Mouse (Mus musculus) adrenal gland, adult 8-10 months (tissue): ENCODE measurements around the gene Hagh. TPM values are rescaled to one million over a fixed set of nuclear protein-coding genes. Genes with fewer than 3 reads are reported as not detected.
A peak's percentile ranks its signal among the peaks of the same experiment; 100 is the strongest.

ENCODE experiments used
- DNase-seq: peaks from one replicate; pipeline ENCODE4 v3.0.0; 2022
- total RNA-seq, 4 experiments: library from RNA; stranded (reverse); gene quantifications; 2 replicates each; pipeline ENCODE4 v1.2.4; 2022

Hagh gene
- total RNA-seq: 10 to 100 TPM; 81.9 to 99.1 (median 92.7) TPM

DNA sequence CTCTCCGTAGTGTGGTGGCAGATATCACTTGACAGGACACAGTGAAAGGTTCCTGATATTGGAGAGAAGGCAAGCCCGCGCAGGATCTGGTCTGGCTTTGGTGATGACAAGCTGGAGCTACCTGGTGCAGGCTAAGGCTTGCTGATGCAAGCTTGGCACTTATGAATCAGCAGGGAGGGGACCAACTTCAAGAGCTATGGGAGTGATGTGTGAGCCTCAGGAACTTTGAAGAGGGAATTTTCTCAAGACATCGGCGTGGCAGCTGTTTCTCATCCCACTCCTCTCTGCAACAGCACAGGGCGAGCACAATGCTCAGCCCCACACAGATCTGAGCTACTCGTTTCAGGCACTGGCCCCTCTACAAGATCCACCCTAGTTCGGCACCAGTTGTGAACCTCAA, at the start of gene Hagh:
Hagh (plus strand) TSS at position 302 of the 400 bp plus-strand sequence.
- DNase-seq: no peak

DNA sequence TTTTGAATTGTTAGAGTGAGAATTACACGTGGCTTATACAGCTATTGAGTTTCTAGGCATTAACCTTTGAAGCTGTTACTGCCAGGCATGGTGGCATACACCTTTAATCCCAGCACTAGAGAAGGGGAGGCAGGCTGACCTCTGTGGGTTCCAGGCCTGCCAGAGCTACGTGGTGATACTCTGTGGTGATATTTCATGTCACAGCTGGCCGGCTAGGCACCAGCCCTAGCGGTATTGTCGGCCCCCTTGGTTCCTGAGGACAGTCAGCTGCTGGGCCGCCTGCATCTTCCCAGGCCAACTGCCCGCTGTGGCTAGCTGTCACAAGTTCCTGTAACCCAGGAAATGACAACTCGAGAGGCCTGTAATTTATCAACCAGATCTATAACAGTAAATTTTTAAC, 47.8 kb upstream of the Hagh start:
- no peak for DNase-seq

DNA sequence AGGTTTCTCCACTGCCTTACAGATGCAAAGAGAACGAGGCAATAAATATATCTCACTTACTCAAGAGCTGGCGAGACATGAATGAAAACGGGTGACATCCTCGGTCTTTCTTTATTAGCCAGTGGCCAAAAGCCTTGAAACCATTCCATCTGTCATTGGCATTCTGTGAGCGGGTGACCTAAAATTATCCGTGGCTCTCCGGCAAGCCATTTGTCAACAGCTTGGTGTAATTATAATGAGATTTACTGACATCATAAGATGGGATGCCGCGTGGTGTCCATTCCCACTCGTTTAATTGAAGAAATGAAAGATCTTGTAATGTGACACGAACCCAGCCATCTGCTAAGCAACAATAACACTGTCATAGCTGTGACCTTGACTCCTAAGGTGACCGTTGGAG, 45.2 kb upstream of the Hagh start:
- peak; percentile 41 for DNase-seq

DNA sequence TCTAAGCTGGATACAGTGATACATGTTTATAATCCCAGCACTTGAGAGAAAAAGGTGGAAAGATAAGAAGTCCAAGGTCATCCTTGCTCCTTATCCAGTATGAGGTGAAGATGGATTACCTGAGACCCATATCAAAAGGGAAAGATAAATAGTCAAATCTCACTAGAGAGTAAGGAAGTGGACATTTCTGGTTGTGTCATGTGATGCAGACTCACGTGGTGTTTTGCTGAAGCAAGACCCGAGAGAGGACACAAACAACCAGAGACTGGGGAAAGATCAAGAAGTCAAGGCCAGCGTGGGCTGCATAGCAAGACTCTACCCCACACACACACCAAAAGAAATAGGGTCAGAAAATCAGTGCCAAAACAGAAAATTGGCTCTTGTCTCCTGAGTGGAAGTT, 43.0 kb upstream of the Hagh start:
- no peak for DNase-seq

DNA sequence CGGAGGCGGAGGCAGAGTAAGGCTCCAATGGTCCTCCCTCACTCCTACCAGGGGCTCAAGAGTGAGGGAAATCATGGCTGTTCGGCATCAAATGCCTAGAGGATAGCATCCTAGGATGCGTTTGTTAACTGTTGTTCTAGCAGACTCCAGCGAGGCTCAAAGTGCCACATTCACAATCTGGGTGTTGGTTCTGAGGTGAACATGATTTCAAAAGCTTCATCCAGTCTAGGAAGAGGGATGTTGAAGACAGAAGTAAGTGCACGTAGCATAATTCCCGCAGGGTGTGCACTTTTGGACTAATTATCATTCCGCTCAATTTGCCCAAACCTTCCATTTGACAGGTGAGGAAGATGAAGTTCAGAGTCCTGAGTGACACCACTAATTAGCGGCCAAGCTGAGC, 41.7 kb upstream of the Hagh start:
- no peak for DNase-seq

DNA sequence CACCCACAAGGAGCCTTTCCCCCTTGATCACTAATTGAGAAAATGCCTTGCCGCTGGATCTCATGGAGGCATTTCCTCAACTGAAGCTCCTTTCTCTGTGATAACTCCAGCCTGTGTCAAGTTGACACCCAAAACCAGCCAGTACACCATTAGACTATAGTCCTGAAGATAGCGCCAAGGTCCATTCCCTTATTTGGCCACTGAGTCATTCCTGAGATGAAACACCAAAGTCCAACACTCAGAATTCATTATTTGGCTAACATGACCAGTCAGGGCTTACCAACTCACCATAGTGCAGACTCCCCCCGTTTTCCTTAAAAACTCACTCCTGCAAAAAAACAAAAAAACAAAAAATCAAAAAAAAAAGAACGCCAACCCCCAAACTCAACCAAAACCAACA, 40.5 kb upstream of the Hagh start:
- DNase-seq: no peak

DNA sequence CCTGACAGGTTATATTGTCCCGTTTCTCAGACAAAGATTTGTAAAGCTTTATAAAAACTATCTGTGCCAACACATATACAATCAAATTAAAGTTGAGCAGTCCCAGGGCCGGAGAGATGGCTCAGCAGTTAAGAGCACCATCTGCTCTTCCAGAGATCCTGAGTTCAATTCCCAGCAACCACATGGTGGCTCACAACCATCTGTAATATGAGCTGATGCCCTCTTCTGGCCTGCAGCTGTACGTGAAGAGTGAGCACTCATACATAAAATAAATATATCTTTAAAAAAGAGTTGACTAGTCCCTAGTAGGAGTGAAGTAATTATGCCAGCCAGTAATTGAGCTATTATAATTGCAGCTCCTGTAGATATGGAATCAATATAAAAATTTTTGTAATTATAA, 39.4 kb upstream of the Hagh start:
- no peak for DNase-seq

DNA sequence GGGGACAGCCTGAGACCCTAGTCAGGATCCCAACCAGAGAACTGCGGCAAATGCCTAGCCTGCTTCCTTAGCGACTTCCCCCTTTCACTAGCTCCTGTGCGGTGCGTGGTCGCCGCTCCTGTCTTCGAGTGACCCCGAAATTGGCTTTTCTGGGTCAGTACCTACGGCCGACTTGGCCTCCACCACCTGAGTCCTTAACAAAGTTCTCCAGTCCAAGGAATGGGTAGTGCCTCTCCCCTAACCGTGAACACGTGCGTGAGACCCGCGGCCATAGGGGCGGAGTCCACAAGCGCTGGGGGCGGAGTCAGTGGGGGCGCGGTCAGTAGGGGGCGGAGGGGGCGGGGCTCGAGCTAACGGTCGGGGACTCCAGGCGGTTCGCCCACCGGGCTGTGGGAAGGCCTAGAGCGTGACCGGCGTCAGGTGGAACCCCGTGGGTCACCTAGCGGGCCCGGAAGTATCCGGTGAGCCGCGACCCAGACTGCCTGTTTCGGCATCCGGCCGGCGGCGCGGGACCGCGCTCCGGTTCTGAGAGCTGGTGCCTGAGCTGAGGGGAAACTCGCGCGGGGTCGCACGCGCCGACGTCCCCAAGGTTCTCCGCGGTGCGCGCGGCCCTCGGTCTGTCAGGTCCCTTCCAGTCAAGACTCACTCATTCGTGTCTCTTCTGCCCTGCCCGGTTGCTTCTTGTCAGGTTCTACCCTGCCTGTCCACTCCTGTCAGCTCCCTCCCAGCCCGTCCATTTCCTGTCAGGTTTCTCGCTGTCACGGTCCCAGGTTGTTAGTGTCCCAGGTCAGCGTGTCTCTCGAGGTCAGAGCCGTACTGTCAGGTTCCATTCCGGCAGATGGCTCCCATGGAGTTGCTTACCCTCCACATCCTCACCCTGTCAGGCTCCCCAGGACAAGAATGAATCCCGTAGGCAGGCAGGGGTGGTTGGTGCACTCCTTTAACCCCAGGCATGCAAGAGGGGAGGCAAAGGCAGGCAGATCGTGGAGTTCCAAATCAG, 35.7 kb upstream of the Hagh start, which contains the start of gene Meiob:
Meiob (plus strand) TSS at position 338 of the 1,000 bp plus-strand sequence.
- DNase-seq: peak; percentile 56

DNA sequence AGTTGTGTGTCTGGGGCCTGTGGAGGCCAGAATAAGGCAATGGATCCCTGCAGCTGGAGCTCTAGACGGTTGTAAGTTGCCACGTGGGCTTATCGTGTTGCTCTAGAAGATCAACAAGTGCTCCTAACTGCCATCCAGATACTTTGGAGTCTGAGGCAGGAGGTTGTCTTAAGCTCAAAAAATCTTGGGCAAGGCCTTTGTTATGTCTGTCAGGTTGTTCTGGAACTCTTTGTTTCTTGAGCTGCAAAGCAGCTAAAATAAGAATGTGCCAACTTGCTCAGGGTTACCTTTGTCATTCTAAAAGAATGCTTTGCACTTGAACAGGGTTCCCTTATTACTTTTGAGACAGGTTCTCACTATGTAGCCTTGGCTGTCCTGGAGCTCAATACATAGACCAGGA, 28.7 kb upstream of the Hagh start:
- no peak for DNase-seq

DNA sequence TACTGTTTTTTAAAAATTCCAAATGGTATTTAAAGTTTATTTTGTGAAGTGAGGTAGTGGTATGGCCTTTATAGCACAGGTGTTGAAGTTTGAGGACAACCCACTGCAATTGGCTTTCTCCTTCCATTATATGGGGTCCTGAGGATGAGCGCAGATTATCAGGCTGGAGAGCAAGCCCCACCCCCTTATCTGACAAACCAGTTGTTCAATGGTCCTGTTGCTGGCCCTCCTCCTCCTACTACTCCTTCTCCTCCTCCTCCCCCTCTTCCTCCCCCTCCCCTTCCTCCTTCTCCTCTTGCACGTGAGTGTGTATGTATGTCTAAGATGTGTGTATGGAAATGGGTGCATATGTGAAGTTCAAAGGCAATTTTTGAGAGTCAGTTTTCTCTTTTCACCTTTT, 27.7 kb upstream of the Hagh start:
- DNase-seq: no peak

DNA sequence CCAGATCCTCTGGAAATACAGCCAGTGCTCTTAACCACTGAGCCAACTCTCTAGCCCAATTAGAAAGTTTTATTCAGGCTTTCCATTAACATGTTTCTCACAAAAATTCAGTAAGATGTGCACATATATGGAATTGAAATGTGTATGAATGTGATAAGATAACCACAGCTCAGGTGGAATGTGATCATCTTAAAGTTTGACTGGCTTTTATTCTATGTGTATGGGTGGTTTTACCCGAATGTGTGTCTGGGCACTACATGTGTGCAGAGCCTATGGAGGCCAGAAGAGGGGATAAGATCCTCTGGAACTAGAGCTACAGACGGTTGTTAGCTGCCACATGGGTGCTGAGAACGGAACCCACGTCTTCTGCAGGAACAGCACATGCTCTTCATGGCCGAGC, 24.7 kb upstream of the Hagh start:
- no peak for DNase-seq

DNA sequence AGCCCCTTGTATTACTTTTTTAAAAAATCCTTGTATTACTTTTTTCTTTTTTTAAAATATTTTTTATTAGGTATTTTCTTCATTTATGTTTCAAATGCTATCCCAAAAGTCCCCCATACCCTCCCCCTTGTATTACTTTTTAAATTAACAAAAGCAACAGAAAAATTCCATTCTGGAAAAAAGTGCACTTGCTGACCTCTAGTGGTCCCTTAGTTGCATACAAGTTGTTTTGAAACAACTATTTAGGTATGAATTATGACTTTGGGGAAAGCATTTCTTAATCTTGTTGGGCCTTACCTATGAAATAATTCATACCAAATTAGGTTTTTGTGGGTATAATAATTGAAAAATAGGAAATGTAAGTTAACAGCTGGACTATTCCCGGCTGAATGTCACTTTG, 22.4 kb upstream of the Hagh start:
- DNase-seq: no peak

DNA sequence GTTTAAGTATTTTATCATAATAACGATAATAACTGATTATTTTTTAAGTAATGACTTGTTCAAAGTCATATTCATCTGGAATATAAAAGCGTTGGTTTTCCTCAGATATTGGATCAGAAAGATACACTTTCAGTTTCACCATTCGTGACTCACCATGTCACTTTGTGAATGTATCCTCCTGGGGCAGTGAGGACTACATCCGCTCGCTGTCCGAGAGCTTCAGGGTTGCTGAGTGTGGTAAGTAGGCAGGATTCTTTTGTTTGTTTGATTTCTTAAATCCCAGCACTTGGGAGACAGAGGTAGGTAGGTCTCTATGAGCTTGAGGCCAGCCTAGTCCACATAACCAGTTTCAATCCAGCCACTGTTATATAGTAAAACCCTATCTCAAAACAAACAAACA, 21.8 kb upstream of the Hagh start:
- no peak for DNase-seq

DNA sequence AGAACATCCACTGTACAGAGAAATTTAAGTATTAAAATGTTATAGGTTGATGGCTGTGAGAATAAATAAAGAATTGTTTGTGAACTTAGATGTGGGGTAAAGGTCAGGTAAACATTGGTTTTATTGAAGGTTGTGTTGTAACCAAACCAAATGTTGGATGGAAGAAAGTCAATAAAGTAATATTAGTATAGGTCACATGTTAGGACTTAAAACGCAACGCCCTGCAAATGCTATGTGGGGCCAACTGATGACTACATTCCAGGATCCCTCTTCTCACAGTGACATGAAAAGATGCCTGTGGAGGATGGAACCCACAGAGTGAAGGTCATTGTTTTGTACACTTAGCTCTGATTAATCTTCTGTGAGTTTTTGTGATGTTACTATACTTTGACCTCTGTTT, 20.5 kb upstream of the Hagh start:
- DNase-seq: no peak

DNA sequence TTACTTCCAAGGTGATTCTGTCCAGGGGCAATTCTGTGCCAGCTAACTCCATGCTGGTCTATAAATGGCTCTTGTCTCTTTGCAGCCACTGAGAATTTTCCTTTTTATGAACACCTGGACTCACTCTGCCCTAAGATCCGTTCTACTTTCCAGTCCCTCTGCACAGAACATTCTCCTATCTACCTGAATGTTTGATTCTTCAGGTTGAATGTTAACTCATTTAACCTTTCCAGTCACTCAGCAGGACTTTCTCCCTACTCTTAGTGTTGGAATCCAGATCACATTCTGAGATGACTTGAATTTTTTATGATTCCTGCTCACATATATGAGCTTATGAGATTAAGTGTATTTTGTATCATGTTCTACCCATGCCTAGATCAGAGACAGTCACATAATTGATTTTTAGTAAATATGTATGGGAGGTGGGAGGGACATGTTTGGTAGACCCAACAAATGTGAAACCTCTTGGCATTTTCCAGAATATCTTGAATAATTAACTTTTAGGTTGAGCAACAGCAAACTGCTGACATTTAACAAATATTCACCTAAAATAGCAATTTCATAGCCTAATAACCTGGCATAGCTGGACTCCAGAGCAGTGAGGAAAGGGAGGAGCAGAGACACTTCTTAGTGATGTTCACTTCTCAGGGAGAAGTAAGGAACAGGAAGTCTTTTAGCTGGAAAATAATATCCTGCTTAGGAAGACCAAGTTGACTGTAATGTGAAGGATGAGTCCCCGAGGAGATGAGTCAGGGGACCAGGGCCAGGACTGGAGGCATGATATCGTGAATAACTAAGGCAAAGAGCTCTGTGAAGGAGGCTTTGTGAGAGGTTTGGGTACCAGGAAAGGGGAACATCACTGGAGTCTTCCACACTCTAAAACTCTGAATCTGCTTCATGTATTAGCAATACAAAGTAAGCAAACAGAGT, 18.3 kb upstream of the Hagh start:
- no peak for DNase-seq

DNA sequence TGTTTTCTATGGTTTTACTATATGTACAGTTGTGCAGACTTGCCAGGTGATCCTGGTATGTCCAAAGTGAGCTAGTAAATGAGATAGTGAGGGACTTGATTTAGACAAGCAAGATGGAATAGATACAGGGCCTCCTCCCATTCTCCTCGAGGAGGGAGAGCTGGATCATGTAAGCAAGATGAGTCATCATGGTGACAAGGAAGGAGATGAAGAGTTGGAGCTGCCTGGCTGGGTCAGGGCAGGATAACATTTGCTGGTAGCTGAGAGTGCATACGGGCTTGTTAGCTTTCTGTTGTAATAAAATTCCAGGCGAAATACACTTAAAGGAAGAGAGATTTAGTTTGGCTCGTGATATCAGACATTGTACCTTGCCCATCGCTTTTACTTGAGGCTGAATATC, 398 bp downstream of the Hagh start:
- no peak for DNase-seq

DNA sequence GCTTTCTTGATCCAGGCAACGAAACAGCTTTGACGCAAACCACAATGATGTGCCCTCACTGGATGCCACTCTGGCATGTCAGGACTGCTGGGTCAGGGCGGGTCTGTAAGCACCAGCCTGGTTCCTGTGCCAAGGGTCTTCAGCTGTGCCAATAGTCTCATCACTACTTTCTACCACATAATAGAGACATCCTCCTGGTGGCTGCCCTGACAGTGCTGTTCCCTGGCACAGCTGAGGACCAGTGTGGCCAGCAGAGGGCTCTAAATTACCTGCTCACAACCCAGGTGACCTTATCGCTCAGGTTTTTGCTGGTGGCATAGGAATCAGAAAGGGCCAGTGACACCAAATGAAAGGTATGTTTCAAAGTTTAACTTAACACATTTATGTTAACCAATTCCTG, 1.2 kb downstream of the Hagh start:
- no peak for DNase-seq

DNA sequence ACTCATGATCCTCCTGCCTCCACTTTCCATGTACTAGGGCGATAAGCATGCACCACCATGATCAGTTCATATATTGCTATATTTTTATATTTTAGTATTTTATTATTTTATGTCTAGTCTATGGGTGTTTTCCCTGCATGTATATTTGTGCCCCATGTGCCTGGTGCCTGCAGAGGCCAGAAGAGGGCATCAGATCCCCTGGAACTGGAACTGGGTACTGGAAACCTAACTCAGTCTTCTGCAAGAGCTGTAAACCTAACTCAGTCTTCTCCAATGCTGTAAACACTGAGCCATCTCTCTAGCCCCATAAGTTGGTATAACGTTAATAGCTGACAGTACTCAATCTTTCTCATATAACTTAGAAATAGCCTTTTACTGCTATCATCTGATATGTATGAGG, 2.7 kb downstream of the Hagh start:
- no peak for DNase-seq

DNA sequence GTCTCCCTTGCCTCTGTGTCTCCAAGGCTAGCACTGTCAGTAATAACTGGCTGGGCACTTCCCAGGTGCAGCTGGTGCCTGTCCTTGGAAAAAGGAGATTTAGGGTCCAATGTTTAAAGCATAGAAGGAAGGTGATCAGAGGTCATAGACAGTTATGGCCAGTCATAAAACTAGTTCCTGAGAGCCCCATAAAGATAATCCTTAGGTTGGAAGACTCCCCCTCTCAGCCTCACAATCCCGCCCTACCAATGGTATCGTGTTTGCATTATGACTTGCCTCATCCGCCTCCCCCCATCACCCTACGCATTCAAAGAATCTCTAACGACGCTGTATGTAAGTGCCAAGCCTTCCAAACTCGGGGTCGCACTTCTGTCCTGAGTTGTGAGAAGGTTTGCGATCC, 4.6 kb downstream of the Hagh start:
- no peak for DNase-seq

DNA sequence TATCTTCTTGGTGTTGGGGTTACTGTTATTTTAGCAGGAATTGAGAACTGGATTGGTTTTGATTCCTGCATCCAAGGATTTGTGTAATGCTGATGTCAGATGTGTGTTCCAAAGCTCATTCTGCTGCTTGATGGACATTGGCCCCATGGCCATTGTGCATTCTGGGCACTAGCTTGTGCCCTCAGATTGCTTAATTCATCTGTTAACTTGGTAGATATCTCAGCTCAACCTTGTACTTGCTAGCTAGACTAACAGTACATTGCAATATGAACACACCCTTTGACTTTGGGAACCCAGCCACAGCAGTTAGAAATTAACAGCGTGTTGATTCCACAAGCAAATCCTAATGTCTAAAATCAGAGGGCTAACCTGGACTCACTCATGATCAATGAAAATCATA, 7.4 kb downstream of the Hagh start:
- DNase-seq: no peak

DNA sequence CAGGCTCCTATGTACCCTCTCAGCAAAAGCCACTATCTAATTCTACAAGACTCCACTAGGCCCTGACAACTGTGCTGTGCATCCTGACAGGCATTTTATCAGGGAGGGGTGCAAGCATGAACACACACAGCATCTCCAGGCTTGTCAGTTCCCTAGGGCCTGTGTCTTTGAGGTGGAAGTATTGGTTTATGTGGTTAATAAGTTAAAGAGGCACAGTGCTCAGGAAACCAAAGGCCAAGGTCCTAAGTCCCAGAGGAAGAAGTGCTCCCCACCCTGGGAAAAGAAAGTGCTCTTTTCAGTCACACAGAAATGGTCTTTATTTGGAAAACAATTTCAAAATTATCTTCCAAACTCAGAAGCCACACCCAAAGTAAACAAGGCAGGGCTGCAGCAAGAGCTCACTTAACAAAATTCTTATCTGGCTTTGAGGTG, 8.7 kb downstream of the Hagh start:
- DNase-seq: no peak

DNA sequence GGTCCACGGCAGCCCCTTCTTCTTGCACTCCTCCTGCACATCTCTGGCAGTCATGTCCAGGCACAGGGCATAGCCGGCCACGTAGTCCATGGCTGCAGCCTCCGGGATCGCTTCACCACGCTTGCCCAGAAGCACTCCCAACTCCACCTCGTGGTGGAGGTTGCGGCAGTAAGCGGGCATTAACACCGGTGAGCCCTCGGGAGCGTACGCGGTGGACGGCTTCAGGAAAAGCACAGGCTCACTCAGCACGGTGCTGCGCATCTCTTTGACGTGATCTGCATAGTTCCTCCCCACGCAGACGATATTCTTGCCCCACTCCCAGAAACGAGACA, 9.8 kb downstream of the Hagh start:
- DNase-seq: no peak

DNA sequence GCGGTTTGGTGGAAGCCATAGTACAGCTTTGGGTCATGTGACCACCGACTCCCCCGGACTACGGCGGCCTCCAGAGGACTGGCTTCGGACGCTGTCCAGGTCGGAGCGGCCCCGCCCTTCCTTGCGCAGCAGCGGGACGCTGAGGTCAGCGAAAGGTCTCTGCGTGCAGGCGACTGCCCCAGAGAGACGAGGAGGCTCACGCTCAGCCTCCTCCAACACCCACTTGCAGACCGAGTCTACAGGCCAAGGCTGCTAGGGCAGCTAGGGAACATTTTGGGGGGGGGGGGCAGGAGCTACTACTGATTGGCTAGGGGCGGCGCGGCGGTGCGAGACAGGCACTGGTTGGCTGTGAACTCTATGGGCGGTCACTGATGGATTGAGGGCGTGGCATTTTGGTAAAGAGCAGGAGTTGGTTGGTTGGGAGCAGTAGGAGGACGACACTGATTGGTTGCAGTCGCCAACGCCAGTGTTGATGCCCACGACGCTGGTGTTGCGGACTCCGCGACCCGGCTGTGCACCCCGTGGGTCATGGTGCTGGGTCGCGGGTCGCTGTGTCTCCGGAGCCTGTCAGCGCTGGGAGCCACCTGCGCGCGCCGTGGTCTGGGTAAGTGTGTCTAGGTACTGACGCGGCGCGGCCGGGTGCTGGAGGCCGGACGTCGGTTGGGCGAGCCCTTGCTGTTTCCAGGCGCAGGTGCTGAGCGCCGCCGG, 10.3 kb downstream of the Hagh start, which contains the start of gene Fahd1:
Fahd1 (minus strand) TSS at position 300 of the 708 bp plus-strand sequence.
- peak; percentile 97 for DNase-seq
